Comparison of ENCODE assay signal across 22 mouse cellular contexts in the genomic region with DNA sequence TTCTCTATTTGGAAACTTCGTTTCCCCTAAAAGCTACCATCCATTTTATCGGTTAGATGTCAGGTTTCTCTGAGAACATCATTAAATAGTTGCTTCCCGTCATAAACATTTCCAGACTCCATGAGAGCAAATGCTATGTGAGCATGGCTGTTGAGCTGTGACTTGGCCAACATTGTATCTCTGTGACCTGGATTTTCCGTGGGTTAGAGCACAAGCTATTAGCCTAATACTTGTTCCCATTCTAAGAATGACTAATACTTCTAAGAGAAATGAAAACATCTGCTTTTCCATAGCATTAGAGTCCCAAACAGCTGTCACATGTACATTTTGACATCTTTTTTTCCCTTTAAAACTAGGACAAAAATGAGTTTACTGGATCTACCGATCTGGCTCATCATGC.
DNase-seq lines count a peak whose midpoint lies in the region; ATAC-seq and TF ChIP-seq lines count a peak whose summit lies in the region.
"Had no signal": no experiment of that assay in that cellular context is flagged by ENCODE, and none has a peak within 500 bp of the region (broad histone marks: within the 10 kb centered on the region; RNA-seq: fewer than 3 reads in every experiment).

No protein-coding gene starts in this region.

- no peak overlapping the region for H3K4me3 ChIP-seq in heart, embryonic 16.5 days (ENCODE audit: low read length)
- no peak overlapping the region for H3K4me3 ChIP-seq in lung, postnatal 0 days (ENCODE audit: low read depth, low read length)
- no peak overlapping the region for H3K4me3 ChIP-seq in intestine, embryonic 16.5 days (ENCODE audit: low read length)
- H3K4me3 ChIP-seq: hindbrain, embryonic 10.5 days; limb, embryonic 15.5 days; liver, embryonic 15.5 days; neural tube, embryonic 13.5 days had no signal

- no peak for DNase-seq in heart, adult 18-20 months
- DNase-seq in lung, postnatal 0 days (ENCODE audit: low spot score), result peak; percentile 37
- no peak for DNase-seq in lung, postnatal 36 days
- no peak for DNase-seq in cerebellum, postnatal 36 days
- DNase-seq: cerebellum, postnatal 10 days; embryo, embryonic 11 days; gastrocnemius, postnatal 36 days; kidney, postnatal 10 days; midbrain, embryonic 14.5 days; right cerebral cortex, adult 18-20 months; thymus, adult 2 months had no signal

- H3K9me3 ChIP-seq in heart, embryonic 16.5 days (replicated peaks; ENCODE audit: control insufficient read depth, low read length), result no peaks in the 10 kb centered on the region
- H3K9me3 ChIP-seq in lung, postnatal 0 days (ENCODE audit: low read length), result no peaks in the 10 kb centered on the region
- H3K9me3 ChIP-seq in intestine, embryonic 16.5 days (ENCODE audit: control insufficient read depth, low read length), result no peaks in the 10 kb centered on the region
- H3K9me3 ChIP-seq: G1E; hindbrain, embryonic 10.5 days; limb, embryonic 15.5 days; liver, embryonic 15.5 days; neural tube, embryonic 13.5 days had no signal

- TF ChIP-seq EP300 in lung, postnatal 0 days (IDR thresholded peaks at IDR 0.05), result no peak

- peak overlapping the region; percentile 71 for H3K27ac ChIP-seq in heart, embryonic 16.5 days (ENCODE audit: low read length)
- H3K27ac ChIP-seq in lung, postnatal 0 days (ENCODE audit: low read length), result no peak overlapping the region
- peak overlapping the region; percentile 39 for H3K27ac ChIP-seq in intestine, embryonic 16.5 days (ENCODE audit: low read length)
- H3K27ac ChIP-seq: hindbrain, postnatal 0 days; limb, embryonic 15.5 days; liver, embryonic 15.5 days; neural tube, embryonic 13.5 days had no signal

- TF ChIP-seq CTCF in lung, postnatal 0 days (IDR thresholded peaks at IDR 0.05), result no peak

- ATAC-seq in heart, embryonic 16.5 days (replicated peaks; ENCODE audit: extremely low read depth, insufficient read depth, low FRiP score), result no peak
- ATAC-seq in lung, postnatal 0 days, result 0 out of 2 replicates have a peak, but pooled peaks have one; percentile 28
- ATAC-seq in intestine, embryonic 16.5 days, result no peak
- no peak for ATAC-seq in megakaryocyte, adult 5-6 weeks (ENCODE audit: poor library complexity, severe bottlenecking)
- ATAC-seq: CD4-positive, CD25-positive, alpha-beta regulatory T cell, adult 4 months; forebrain, embryonic 16.5 days; hindbrain, postnatal 0 days had no signal

- 76% methylated on average over 5 of the region's 5 CpGs for WGBS in heart, embryonic 16.5 days
- 74% methylated on average over 5 of the region's 5 CpGs for WGBS in lung, postnatal 0 days
- 71% methylated on average over 5 of the region's 5 CpGs for WGBS in intestine, embryonic 16.5 days

- no peak overlapping the region for H3K4me2 ChIP-seq in heart, embryonic 16.5 days (ENCODE audit: low read depth, low read length)
- no peak overlapping the region for H3K4me2 ChIP-seq in lung, postnatal 0 days (replicated peaks; ENCODE audit: low read depth, low read length)
- no peak overlapping the region for H3K4me2 ChIP-seq in intestine, embryonic 16.5 days (ENCODE audit: low read depth, low read length)
- H3K4me2 ChIP-seq: limb, embryonic 15.5 days; liver, embryonic 15.5 days; neural tube, embryonic 13.5 days had no signal

- H3K9ac ChIP-seq in heart, embryonic 16.5 days (ENCODE audit: low read length), result no peak overlapping the region
- H3K9ac ChIP-seq in lung, postnatal 0 days (replicated peaks; ENCODE audit: low read depth), result no peak overlapping the region
- H3K9ac ChIP-seq in intestine, embryonic 16.5 days (ENCODE audit: low read depth, low read length), result no peak overlapping the region
- H3K9ac ChIP-seq: limb, embryonic 15.5 days; liver, embryonic 15.5 days; neural tube, embryonic 13.5 days had no signal

- H3K4me1 ChIP-seq in heart, embryonic 16.5 days (ENCODE audit: control insufficient read depth, insufficient read depth, low read length), result peaks cover 18% of the 10 kb centered on the region
- H3K4me1 ChIP-seq in lung, postnatal 0 days (ENCODE audit: insufficient read depth, low read depth, low read length), result peaks cover 7% of the 10 kb centered on the region; the same call in 1 of the 2 replicates
- peaks cover 23% of the 10 kb centered on the region; the same call in 1 of the 2 replicates for H3K4me1 ChIP-seq in intestine, embryonic 16.5 days (ENCODE audit: control insufficient read depth, insufficient read depth, low read length)
- H3K4me1 ChIP-seq: limb, embryonic 15.5 days had no signal

- H3K27me3 ChIP-seq in heart, embryonic 16.5 days (ENCODE audit: control insufficient read depth, insufficient read depth, low read length), result no peaks in the 10 kb centered on the region
- H3K27me3 ChIP-seq in lung, postnatal 0 days (replicated peaks; ENCODE audit: insufficient read depth, low read length), result no peaks in the 10 kb centered on the region
- no peaks in the 10 kb centered on the region for H3K27me3 ChIP-seq in intestine, embryonic 16.5 days (replicated peaks; ENCODE audit: control insufficient read depth, insufficient read depth, low read length)
- H3K27me3 ChIP-seq: limb, embryonic 15.5 days; liver, embryonic 15.5 days; neural tube, embryonic 13.5 days had no signal

- no peaks in the 10 kb centered on the region for H3K36me3 ChIP-seq in heart, embryonic 16.5 days (ENCODE audit: control insufficient read depth, insufficient read depth)
- no peaks in the 10 kb centered on the region for H3K36me3 ChIP-seq in lung, postnatal 0 days (ENCODE audit: insufficient read depth, low read length)
- H3K36me3 ChIP-seq in intestine, embryonic 16.5 days (ENCODE audit: control insufficient read depth, insufficient read depth, low read length), result no peaks in the 10 kb centered on the region
- H3K36me3 ChIP-seq: hindbrain, embryonic 10.5 days; limb, embryonic 15.5 days; liver, embryonic 15.5 days; neural tube, embryonic 13.5 days had no signal
